Mouse (Mus musculus): Measurements from ENCODE around the gene 1700020D05Rik. TPM values are rescaled to one million over a fixed set of nuclear protein-coding genes. Genes with fewer than 3 reads are reported as not detected.
"Not testable (repeated sequence)": the region's sequence is repeated elsewhere in the genome, so short reads cannot be mapped to it uniquely, and the experiment has no call there.

1700020D05Rik gene
- polyA plus RNA-seq, 1 experiment from 2014 or later = 0.30 TPM

- H3K9ac ChIP-seq = no peak overlapping the region
- H3K27me3 ChIP-seq = no peaks in the 10 kb centered on the region
- H3K4me1 ChIP-seq = peaks cover 10% of the 10 kb centered on the region
- 89% methylated on average over 7 of the region's 7 CpGs for WGBS
- H3K4me2 ChIP-seq = no peak overlapping the region
- H3K27ac ChIP-seq = no peak overlapping the region
- no peak for ATAC-seq (replicated peaks; ENCODE audit: low FRiP score)
- no peaks in the 10 kb centered on the region for H3K9me3 ChIP-seq (replicated peaks)
- H3K4me3 ChIP-seq (replicated peaks) = no peak overlapping the region
- H3K36me3 ChIP-seq = no peaks in the 10 kb centered on the region
Observed at GRCm38 (mm10) chr19:5515840-5516777, 12.5 kb upstream of the 1700020D05Rik start.

GRCm38 (mm10) chr19:5513005-5513349 lies 9.4 kb upstream of the 1700020D05Rik start:
- no peak for ATAC-seq (replicated peaks; ENCODE audit: low FRiP score)
- no peaks in the 10 kb centered on the region for H3K36me3 ChIP-seq
- no peak overlapping the region for H3K4me2 ChIP-seq
- H3K4me3 ChIP-seq (replicated peaks) = no peak overlapping the region
- H3K4me1 ChIP-seq = peaks cover 22% of the 10 kb centered on the region
- H3K27me3 ChIP-seq = no peaks in the 10 kb centered on the region
- no peak overlapping the region for H3K9ac ChIP-seq
- no peak overlapping the region for H3K27ac ChIP-seq
- no peaks in the 10 kb centered on the region for H3K9me3 ChIP-seq (replicated peaks)
- WGBS = 89% methylated on average over 3 of the region's 3 CpGs

- Histone ChIP-seq H3K36me3 (no peaks in the 10 kb centered on the region), H3K4me3 (replicated peaks) (no peak overlapping the region), H3K9me3 (replicated peaks) (no peaks in the 10 kb centered on the region), H3K27me3 (no peaks in the 10 kb centered on the region), H3K9ac (no peak overlapping the region), H3K4me1 (peaks cover 22% of the 10 kb centered on the region), H3K4me2 (no peak overlapping the region), H3K27ac (0 out of 2 replicates have a peak overlapping the region, but pooled peaks have one; percentile 5)
- ATAC-seq (replicated peaks; ENCODE audit: low FRiP score) = no peak
- WGBS = 82% methylated on average over 12 of the region's 12 CpGs
Observed at GRCm38 (mm10) chr19:5512091-5513004, 8.8 kb upstream of the 1700020D05Rik start.

- Histone ChIP-seq H3K9ac (peak overlapping the region; percentile 57), H3K27ac (0 out of 2 replicates have a peak overlapping the region, but pooled peaks have one; percentile 60), H3K4me1 (peaks cover 22% of the 10 kb centered on the region), H3K27me3 (no peaks in the 10 kb centered on the region), H3K4me3 (replicated peaks) (peak overlapping the region; percentile 60), H3K36me3 (no peaks in the 10 kb centered on the region), H3K4me2 (peak overlapping the region; percentile 75), H3K9me3 (replicated peaks) (no peaks in the 10 kb centered on the region)
- no peak for ATAC-seq (replicated peaks; ENCODE audit: low FRiP score)
- WGBS = 48% methylated on average over 15 of the region's 15 CpGs
Observed at GRCm38 (mm10) chr19:5511074-5511632, 7.6 kb upstream of the 1700020D05Rik start.

- 3% methylated on average over 47 of the region's 47 CpGs for WGBS
Observed at GRCm38 (mm10) chr19:5510031-5511026, 6.7 kb upstream of the 1700020D05Rik start, which contains the start of gene Snx32. Gene Snx32 (minus strand): TSS chr19:5510538.

GRCm38 (mm10) chr19:5500330-5500875 lies 3.2 kb downstream of the 1700020D05Rik start:
- Histone ChIP-seq H3K4me3 (replicated peaks) (no peak overlapping the region), H3K4me2 (no peak overlapping the region), H3K9me3 (replicated peaks) (no peaks in the 10 kb centered on the region), H3K4me1 (no peaks in the 10 kb centered on the region), H3K27me3 (no peaks in the 10 kb centered on the region), H3K27ac (no peak overlapping the region), H3K36me3 (peaks cover 26% of the 10 kb centered on the region), H3K9ac (no peak overlapping the region)
- 87% methylated on average over 2 of the region's 2 CpGs for WGBS
- ATAC-seq (replicated peaks; ENCODE audit: low FRiP score) = no peak

More at GRCm38 (mm10) chr19:5510031-5511026, 6.7 kb upstream of the 1700020D05Rik start, which contains the start of gene Snx32:
- Histone ChIP-seq H3K4me1 (peaks cover 22% of the 10 kb centered on the region), H3K9ac (peak within 1 kb of the TSS; percentile 57), H3K27ac (peak within 1 kb of the TSS; percentile 60; the same call in 1 of the 2 replicates), H3K4me3 (replicated peaks) (peak within 1 kb of the TSS; percentile 60), H3K36me3 (no peaks in the 10 kb centered on the region), H3K4me2 (peak within 1 kb of the TSS; percentile 75), H3K27me3 (no peaks in the 10 kb centered on the region), H3K9me3 (replicated peaks) (no peaks in the 10 kb centered on the region)
- ATAC-seq (replicated peaks; ENCODE audit: low FRiP score) = peak; percentile 99

GRCm38 (mm10) chr19:5496052-5496370 lies 7.6 kb downstream of the 1700020D05Rik start:
- Histone ChIP-seq H3K4me2 (no peak overlapping the region), H3K27ac (no peak overlapping the region), H3K9me3 (replicated peaks) (no peaks in the 10 kb centered on the region), H3K4me1 (peaks cover 25% of the 10 kb centered on the region), H3K27me3 (no peaks in the 10 kb centered on the region), H3K9ac (no peak overlapping the region), H3K4me3 (replicated peaks) (no peak overlapping the region), H3K36me3 (peaks cover 63% of the 10 kb centered on the region)
- WGBS = 86% methylated on average over 16 of the region's 16 CpGs
- no peak for ATAC-seq (replicated peaks; ENCODE audit: low FRiP score)

- Histone ChIP-seq H3K27me3 (no peaks in the 10 kb centered on the region), H3K9me3 (replicated peaks) (no peaks in the 10 kb centered on the region), H3K4me3 (replicated peaks) (no peak overlapping the region), H3K9ac (no peak overlapping the region), H3K27ac (0 out of 2 replicates have a peak overlapping the region, but pooled peaks have one; percentile 27), H3K36me3 (peaks cover 63% of the 10 kb centered on the region), H3K4me2 (no peak overlapping the region), H3K4me1 (peaks cover 25% of the 10 kb centered on the region)
- 82% methylated on average over 12 of the region's 12 CpGs for WGBS
- no peak for ATAC-seq (replicated peaks; ENCODE audit: low FRiP score)
Observed at GRCm38 (mm10) chr19:5495353-5496051, 8.1 kb downstream of the 1700020D05Rik start.

- no peak for ATAC-seq (replicated peaks; ENCODE audit: low FRiP score)
- Histone ChIP-seq H3K36me3 (peaks cover 63% of the 10 kb centered on the region), H3K27me3 (no peaks in the 10 kb centered on the region), H3K9me3 (replicated peaks) (no peaks in the 10 kb centered on the region), H3K9ac (no peak overlapping the region), H3K4me3 (replicated peaks) (no peak overlapping the region), H3K4me1 (peaks cover 33% of the 10 kb centered on the region), H3K4me2 (no peak overlapping the region), H3K27ac (0 out of 2 replicates have a peak overlapping the region, but pooled peaks have one; percentile 27)
- WGBS = 83% methylated on average over 3 of the region's 3 CpGs
Observed at GRCm38 (mm10) chr19:5494314-5494713, 9.3 kb downstream of the 1700020D05Rik start.

GRCm38 (mm10) chr19:5493301-5493721 lies 10.3 kb downstream of the 1700020D05Rik start:
- ATAC-seq (replicated peaks; ENCODE audit: low FRiP score); H3K27ac ChIP-seq; H3K4me2 ChIP-seq; H3K9me3 ChIP-seq (replicated peaks); H3K9ac ChIP-seq; H3K27me3 ChIP-seq; H3K4me3 ChIP-seq (replicated peaks): not testable (repeated sequence)
- peaks cover 63% of the 10 kb centered on the region for H3K36me3 ChIP-seq
- peaks cover 40% of the 10 kb centered on the region for H3K4me1 ChIP-seq
- WGBS = 43% methylated on average over 9 of the region's 9 CpGs

Data from kidney, embryonic 15.5 days (tissue).